Mouse (Mus musculus) kidney, postnatal 0 days (tissue): Measurements from ENCODE around the gene Thbs4. TPM values are rescaled to one million over a fixed set of nuclear protein-coding genes. Genes with fewer than 3 reads are reported as not detected.

Source experiments
- ATAC-seq: fragments of 200-750 bp; cut with Nextera tagmentation; replicated peaks from 2 replicates; pipeline ENCODE4 v1.8.0; 2017; ENCODE audit warnings: low read depth, moderate number of reproducible peaks, moderate TSS enrichment, moderate library complexity; ENCODE audit not compliant: low FRiP score
- DNase-seq: peaks from one replicate; pipeline ENCODE4 v3.0.0-alpha.2; 2016; ENCODE audit warnings: low spot score
- H3K27ac ChIP-seq: fragments of 300-500 bp; sonication (generic); 2 replicates; pipeline ENCODE4 v1.5.1; 2014; ENCODE audit warnings: mild to moderate bottlenecking
- H3K27me3 ChIP-seq: fragments of 300-500 bp; sonication (generic); 2 replicates; pipeline ENCODE4 v1.6.1; 2014; ENCODE audit warnings: low read length, mixed read lengths; ENCODE audit not compliant: insufficient read depth
- H3K36me3 ChIP-seq: fragments of 300-500 bp; sonication (generic); 2 replicates; pipeline ENCODE4 v1.6.1; 2014; ENCODE audit warnings: low read length, mixed read lengths; ENCODE audit not compliant: insufficient read depth
- H3K4me1 ChIP-seq: fragments of 300-500 bp; sonication (generic); replicated peaks from 2 replicates; pipeline ENCODE4 v1.6.1; 2014; ENCODE audit warnings: antibody characterized with exemption, low read length, mixed read lengths; ENCODE audit not compliant: insufficient read depth
- H3K4me2 ChIP-seq: fragments of 300-500 bp; sonication (generic); 2 replicates; pipeline ENCODE4 v1.6.1; 2014; ENCODE audit warnings: mild to moderate bottlenecking, low read length, moderate library complexity, mixed read lengths
- H3K4me3 ChIP-seq: fragments of 300-500 bp; sonication (generic); replicated peaks from 2 replicates; pipeline ENCODE4 v1.5.1; 2014; ENCODE audit warnings: low read depth, low read length
- H3K9ac ChIP-seq: fragments of 300-500 bp; sonication (generic); 2 replicates; pipeline ENCODE4 v1.6.1; 2014; ENCODE audit warnings: low read depth, low read length
- H3K9me3 ChIP-seq: fragments of 300-500 bp; sonication (generic); replicated peaks from 2 replicates; pipeline ENCODE4 v1.6.1; 2016; ENCODE audit warnings: low read length, inconsistent platforms, mixed read lengths
- CTCF ChIP-seq: IDR thresholded peaks from 2 replicates; pipeline ENCODE4 v1.5.1; 2016; ENCODE audit warnings: antibody characterized with exemption, low read depth, mild to moderate bottlenecking, moderate library complexity
- WGBS: fragments of 180-500 bp; shearing (Covaris S2); extraction: QIAGEN DNeasy Blood & Tissue Kit; methylation state at CpG from one replicate; pipeline ENCODE4 v1.1.7; 2014; 5-methylcytosine and 5-hydroxymethylcytosine counted together
- polyA plus RNA-seq: library from polyadenylated mRNA; unstranded; fragments of >200 nt; fragmentation: Nextera tagmentation; extraction: Ambion mirVana; gene quantifications from 2 replicates; pipeline ENCODE4 v1.2.1, GENCODE M21; 2015

Gene Thbs4
- polyA plus RNA-seq, 1 experiment from 2014 or later: 1.3 TPM

GRCm38 (mm10) chr13:92732836-92733235 lies 61.8 kb downstream of the Thbs4 start:
- H3K9me3 ChIP-seq: no peaks in the 10 kb centered on the region
- no peak overlapping the region for H3K4me2 ChIP-seq
- no peak overlapping the region for H3K9ac ChIP-seq
- no peaks in the 10 kb centered on the region for H3K36me3 ChIP-seq
- no peak for TF ChIP-seq CTCF
- H3K4me1 ChIP-seq: no peaks in the 10 kb centered on the region
- 79% methylated on average over 5 of the region's 5 CpGs for WGBS
- no peak overlapping the region for H3K4me3 ChIP-seq
- DNase-seq (no peak), ATAC-seq (no peak)
- H3K27ac ChIP-seq: no peak overlapping the region
- H3K27me3 ChIP-seq: no peaks in the 10 kb centered on the region

GRCm38 (mm10) chr13:92731811-92732210 lies 62.8 kb downstream of the Thbs4 start:
- no peak for TF ChIP-seq CTCF
- H3K9me3 ChIP-seq: no peaks in the 10 kb centered on the region
- no peak overlapping the region for H3K4me3 ChIP-seq
- 78% methylated on average over 6 of the region's 6 CpGs for WGBS
- no peaks in the 10 kb centered on the region for H3K27me3 ChIP-seq
- no peak overlapping the region for H3K4me2 ChIP-seq
- no peak for ATAC-seq
- H3K9ac ChIP-seq: no peak overlapping the region
- no peak overlapping the region for H3K27ac ChIP-seq
- no peaks in the 10 kb centered on the region for H3K4me1 ChIP-seq
- DNase-seq: no peak
- no peaks in the 10 kb centered on the region for H3K36me3 ChIP-seq

- 45% methylated on average over 13 of the region's 13 CpGs for WGBS
- Histone ChIP-seq H3K27ac (no peak overlapping the region), H3K4me3 (no peak overlapping the region), H3K27me3 (no peaks in the 10 kb centered on the region), H3K36me3 (no peaks in the 10 kb centered on the region), H3K4me2 (no peak overlapping the region), H3K9ac (no peak overlapping the region), H3K4me1 (no peaks in the 10 kb centered on the region), H3K9me3 (no peaks in the 10 kb centered on the region)
- no peak for DNase-seq
- no peak for ATAC-seq
- TF ChIP-seq CTCF: no peak
Measured at GRCm38 (mm10) chr13:92729811-92730210, 64.8 kb downstream of the Thbs4 start.

GRCm38 (mm10) chr13:92722389-92722788 lies 72.2 kb downstream of the Thbs4 start:
- Histone ChIP-seq H3K27me3 (no peaks in the 10 kb centered on the region), H3K9me3 (no peaks in the 10 kb centered on the region), H3K27ac (no peak overlapping the region), H3K4me2 (no peak overlapping the region), H3K4me1 (no peaks in the 10 kb centered on the region), H3K36me3 (no peaks in the 10 kb centered on the region), H3K9ac (no peak overlapping the region), H3K4me3 (no peak overlapping the region)
- ATAC-seq (no peak; the same call in 1 of the 2 replicates), DNase-seq (no peak)
- no peak for TF ChIP-seq CTCF
- 46% methylated on average over 5 of the region's 5 CpGs for WGBS

- Histone ChIP-seq H3K4me3 (no peak overlapping the region), H3K9ac (no peak overlapping the region), H3K4me1 (no peaks in the 10 kb centered on the region), H3K9me3 (no peaks in the 10 kb centered on the region), H3K36me3 (no peaks in the 10 kb centered on the region), H3K27me3 (no peaks in the 10 kb centered on the region), H3K4me2 (no peak overlapping the region), H3K27ac (no peak overlapping the region)
- ATAC-seq (no peak), DNase-seq (no peak)
- TF ChIP-seq CTCF: no peak
- WGBS: 83% methylated on average over 4 of the region's 4 CpGs
Measured at GRCm38 (mm10) chr13:92721006-92721405, 73.6 kb downstream of the Thbs4 start.

- H3K9ac ChIP-seq: no peak overlapping the region
- no peak overlapping the region for H3K4me3 ChIP-seq
- no peak overlapping the region for H3K4me2 ChIP-seq
- no peaks in the 10 kb centered on the region for H3K27me3 ChIP-seq
- no peak for ATAC-seq
- no peaks in the 10 kb centered on the region for H3K4me1 ChIP-seq
- TF ChIP-seq CTCF: no peak
- H3K36me3 ChIP-seq: no peaks in the 10 kb centered on the region
- WGBS: 94% methylated on average over 3 of the region's 3 CpGs
- H3K27ac ChIP-seq: no peak overlapping the region
- no peaks in the 10 kb centered on the region for H3K9me3 ChIP-seq
- no peak for DNase-seq
Measured at GRCm38 (mm10) chr13:92717851-92718665, 76.6 kb downstream of the Thbs4 start.
